Mouse (Mus musculus) right cerebral cortex, adult 18-20 months (tissue): ENCODE results near the gene Acd.

Source experiments
- DNase-seq: peaks from one replicate; pipeline ENCODE4 v3.0.0; 2022; ENCODE audit warnings: mixed read lengths

Gene Acd

DNA sequence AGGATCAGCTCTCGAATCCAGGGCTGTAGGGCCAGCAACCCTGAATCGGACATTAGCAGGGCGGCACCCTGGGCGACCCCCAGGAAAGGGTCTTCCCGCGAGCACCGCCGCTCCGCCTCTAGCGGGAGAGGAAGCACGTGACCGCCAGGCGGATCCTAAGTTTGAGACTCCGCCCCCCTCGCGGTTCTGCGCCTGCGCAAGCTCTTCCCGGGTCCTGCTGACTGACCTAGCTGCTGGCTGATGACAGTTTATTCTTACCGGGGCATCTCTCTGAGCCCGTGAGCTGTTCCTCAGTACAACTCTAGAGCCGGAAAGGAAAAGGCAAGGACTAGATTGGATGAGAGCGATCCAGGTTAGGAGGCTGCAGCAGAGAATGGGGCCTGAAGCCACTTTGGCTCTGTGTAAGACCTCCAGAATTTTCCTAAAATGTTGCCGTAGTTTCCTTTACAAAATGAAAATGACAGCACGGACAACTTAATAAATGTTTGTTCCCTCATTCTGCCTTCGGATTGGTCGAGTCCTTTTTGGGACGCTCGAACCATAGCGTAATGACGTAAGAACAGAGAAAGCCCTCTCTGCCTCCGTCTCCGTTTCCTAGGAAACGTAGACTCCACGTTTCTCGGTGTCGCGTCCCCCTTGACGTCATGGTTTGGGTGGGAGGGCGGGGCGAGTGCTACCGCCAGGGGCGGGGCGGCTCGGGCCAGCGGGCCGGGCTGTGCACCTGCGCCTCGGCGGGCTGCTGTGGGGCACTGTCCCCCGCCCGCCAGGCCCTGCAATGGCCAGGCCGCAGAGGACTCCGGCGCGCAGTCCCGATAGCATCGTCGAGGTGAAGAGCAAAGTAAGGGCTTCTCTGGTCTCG lies at the start of gene Acd, which contains the start of gene Pard6a:
Gene Acd, minus strand, starts transcription at position 137 of the 859 bp plus-strand sequence.
Gene Pard6a, plus strand, starts transcription at position 183 of the 859 bp plus-strand sequence.
- peak; percentile 95 for DNase-seq

DNA sequence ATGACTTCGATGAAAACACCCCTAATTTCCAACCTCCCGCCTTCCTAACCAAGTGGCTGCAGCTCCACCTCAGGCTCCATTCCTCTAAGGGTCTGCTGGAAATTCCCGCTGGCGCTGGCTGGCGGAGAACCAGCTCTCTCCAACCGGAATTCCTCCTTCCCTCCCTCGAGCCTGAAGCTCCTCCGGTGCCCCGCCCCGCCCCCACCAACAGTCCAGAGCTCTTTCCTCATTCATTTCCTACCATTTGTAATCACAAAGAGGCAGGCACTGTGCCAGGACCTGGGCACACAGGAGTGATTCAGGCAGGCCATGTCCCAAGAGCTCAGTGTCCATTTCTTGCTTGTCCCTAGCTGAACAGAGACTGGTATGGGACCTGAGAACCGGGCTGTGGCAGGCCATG lies 49.7 kb upstream of the Acd start:
- peak; percentile 28 for DNase-seq

DNA sequence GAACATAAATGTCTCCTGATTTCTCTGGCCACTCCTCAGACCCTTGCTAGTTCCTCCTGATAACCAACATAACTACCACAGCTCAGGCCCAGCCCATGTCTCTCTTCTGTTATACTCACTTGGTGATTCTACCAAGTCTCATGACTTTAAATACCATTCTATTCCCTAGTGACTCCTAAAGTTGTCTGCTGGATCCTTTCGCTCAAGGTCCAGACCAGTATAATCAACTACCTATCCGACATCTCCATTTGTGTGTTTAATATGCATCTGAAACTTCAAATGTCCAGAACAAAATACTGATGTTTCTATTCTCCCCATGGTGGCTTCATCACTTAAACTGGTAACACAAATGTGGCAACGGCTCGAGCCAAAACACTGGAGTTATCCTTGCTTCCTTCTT lies 42.4 kb upstream of the Acd start:
- no peak for DNase-seq

DNA sequence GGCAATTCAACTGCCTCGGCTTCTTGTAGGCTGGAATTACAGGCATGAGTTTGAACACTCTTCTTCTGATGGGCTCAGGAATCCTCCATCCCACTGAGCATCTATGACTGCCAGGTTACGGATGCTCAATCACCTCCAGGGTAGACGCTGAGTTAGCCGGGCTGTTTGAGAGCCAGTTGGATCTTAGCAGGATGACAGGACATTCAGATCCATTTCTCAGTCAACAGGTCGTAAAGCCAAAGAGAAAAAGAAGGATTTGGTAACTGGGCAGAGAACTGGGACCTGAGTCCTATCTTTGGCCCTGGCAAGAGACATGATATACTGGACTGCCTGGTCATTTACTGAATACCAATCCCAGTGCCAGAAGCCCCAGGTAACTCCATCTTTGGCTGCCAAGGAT lies 38.3 kb upstream of the Acd start:
- DNase-seq: no peak

DNA sequence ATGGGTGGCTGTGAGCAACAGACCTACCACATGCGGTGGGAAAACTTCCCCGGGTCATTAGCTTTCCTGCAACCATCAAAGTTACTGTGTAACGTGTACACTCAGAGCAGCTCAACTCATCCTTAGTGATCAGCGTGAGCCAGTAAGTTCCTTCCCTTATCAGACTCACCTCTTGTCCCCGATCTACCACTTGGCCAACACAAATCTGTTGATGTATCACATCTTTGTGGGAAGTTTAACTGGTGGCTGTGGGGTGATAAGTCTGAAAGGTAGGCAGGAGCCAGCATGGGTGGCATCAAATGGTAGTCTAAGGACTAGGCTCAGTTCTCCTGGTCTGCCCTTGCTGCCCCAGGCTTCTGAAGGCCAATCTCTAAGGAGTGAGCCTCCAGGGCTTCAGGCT lies 31.3 kb upstream of the Acd start:
- DNase-seq: no peak

DNA sequence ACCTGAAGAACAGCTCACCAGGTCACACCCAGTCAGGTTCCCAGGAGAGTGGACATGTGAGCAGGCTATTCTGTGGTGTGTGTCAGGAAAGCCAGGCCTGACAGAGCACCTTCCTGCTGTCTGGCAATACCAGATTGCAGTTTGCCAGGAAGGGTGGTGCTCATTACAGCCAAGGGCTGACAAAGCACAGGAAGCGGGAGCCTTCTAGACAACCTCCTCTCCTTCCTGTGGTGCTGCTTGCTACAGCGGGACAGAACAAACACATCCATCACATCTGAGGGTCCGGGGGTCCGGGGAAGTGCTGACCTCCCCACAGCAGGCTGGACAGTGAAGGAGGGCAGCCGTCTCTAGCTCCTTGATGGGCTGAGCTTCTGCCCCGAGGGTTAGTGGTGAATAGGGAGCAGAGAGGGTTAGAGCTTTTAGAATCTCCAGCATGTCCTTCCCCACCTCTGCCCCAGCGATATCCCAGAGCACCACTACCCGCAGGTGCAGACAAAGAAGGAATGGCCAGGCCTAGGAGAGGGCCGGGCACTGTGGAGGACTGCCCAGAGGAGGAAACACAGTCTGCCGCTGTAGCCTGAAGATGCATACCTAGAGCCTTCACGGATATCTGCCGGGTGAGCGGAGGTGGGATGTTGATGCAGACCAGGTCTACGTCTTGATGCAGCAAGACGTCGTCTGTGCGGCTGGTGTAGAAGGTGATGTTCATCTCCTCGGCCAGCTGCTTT lies 26.7 kb upstream of the Acd start:
- DNase-seq: no peak

DNA sequence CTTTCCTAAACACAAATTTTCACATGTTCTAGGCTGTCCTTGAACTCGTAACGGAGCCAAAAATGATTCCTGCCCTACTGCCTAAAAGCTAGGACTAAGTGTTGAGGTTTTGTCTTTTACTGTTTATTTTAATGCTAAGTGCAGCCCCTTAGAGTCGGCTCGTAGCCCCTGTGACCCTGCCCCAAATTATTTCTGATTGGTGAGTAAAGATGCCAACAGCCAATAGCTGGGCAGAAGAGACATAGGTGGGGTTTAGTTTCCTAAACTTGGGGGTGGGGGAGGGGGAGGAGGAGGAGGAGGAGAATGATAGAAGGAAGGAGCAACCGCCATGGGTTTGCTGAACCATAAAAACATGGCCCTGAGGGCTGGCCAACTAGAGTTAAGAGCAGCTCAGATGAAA lies 24.8 kb upstream of the Acd start:
- no peak for DNase-seq

DNA sequence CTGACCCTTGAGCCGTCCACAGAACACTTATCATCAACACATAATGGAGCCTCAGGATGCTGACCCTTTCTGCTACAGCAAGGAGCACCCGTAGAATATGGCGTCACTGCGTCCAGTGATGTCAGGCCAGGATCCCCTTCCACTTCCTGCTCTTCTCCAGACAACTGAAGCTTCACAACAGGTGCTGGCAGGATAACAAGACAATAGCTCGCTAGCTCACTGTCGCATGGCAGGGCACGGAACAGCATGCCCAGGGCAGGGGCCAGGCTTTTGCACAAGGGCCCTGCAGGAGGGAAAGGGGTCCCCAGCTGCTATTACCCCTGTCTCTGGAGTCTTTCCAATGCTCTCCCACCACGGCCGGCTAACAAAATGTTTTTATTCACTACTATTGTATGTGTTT lies 22.0 kb upstream of the Acd start:
- no peak for DNase-seq

DNA sequence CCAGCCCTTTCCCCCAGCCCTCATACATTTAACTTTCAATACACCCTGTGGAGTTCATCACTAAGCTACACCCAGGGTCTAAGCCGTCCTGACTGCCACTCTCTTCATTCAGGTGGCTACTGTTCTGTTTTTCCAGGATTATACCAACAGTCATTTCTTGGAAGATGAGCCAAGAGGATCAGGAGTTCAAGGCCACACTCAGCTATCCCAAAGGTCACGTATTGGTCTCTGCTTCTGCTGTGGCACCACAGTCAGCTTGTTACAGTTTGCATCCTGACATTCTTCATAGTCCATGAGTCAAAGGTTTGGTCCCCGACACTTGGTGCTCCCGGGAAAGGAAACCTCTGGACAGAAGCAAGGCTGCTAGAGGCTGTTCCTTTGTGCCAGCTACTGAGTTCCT lies 18.7 kb upstream of the Acd start:
- no peak for DNase-seq

DNA sequence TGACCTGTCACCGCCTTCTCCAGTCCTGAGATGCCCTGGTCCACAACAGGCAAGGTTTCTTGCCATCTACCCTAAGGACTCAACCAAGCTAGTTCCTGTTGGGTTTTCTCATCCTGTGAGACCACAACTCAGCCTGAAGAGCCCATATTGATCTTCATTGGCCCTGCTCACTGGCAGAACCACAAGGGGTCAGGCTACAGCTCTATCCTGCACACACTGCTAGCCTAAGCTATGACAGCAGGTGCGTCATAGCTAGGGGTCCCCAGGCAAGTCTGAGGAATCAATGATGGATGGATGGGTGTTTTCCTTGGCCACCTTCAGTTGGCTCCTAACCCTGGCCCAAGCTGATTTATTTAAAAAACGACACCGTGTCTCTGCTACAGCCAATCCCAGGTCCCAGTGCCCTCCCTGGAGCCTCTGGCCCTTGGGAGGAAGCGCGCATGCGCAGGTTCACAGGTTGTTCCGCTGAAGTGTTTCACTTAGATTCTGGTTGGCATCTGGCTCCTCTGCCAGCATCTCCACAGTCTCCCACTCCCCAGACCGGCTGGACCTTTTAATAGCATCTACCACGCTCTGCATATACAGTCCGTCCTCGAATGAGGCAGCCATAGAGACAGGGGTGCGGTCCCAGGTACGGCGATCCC lies 15.5 kb upstream of the Acd start:
- DNase-seq: no peak

DNA sequence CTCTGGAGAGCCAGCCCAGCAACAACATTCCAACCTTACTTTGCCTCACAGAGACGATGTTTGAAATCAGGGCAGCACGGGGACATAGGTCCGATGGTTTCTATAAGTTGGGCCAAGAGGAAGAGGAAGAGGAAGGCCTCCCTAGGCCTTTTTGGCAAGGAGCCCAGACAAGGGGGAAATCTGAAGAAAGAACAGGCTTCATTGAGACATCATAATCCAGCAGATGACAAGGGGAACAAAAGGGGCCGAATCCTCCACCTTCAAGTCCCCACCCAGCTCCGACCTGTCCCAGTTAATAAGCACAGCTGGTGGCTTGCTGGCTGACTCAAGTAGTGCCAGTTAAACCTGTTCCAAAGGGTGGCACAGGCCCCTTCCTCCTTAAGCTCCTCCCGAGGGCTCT lies 14.1 kb upstream of the Acd start:
- DNase-seq: no peak

DNA sequence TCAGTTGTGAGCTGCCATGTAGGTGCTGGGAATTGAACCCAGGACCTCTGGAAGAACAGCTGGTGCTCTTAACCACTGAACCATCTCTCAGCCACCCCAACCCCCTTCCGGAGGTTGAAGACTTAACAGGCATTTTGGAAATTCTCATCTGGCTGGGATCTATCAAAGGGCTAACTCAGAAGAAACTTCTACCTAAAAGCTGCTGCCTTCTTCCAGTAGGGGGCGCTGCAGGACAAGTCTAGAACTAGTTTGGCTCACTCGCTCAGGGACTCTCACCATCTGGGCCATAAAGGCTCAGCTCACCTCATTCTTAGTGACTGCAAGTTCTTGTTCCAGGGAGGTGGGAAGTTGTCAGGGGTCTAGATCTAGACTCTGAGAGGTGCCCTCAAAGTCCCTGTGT lies 13.2 kb upstream of the Acd start:
- peak; percentile 73 for DNase-seq

DNA sequence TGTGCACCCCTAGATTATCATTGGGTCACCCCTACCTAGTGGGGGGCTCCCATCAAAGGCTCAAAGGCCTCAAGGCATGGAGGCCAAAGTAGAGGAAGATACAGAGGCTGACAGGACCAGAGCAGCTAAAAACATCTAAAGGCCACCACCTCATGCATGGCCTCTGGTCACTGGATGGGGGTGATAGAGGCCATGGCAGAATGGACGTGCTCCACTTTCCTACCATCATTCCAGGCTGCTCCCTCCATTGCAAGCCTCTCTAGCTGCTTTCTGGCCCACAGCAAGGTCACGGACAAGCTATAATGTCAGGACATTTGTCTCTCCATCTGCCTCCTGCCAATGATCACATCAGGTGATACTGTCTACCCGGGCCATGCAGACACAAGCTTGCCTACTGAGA lies 11.4 kb upstream of the Acd start:
- DNase-seq: no peak

DNA sequence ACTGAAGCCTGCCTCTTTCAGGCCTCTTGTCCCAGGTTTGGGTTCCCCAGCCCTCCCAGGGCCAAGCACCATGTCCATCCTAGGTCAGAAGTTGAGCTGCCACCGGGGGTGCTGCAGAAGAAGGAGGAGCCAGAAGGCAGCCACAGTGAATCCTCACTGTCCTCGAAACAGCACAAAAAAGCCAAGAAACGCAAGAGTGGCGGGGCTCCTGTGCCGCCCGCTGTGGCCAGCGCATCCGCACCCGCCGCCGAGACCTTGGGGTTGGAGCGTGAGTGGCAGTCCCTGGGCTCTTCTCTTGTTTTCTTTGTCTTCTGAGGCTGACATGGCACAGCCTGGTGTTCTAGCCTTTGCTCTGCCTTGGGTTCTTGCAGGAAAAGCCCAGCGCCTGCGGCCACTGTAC lies 8.4 kb upstream of the Acd start:
- DNase-seq: no peak

DNA sequence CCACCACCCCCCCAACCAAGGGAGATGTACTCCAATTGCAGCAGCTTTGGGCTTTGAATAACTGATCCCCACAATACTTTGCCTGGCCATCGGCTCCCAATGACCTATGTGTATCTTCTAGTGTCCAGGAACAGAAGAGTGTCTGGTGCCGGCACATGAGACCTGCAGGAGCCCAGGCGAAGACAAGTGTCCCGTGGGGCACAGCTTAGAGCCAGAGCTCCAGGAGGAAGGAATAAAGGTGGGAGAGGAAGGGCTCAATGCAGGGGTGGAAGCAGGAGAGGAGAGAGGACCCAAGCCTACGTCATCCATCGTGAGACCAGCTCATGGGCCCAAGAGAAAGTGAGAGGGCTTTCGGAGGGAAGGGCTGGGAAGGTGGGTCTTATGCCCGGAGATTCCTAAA lies 7.8 kb upstream of the Acd start:
- no peak for DNase-seq

DNA sequence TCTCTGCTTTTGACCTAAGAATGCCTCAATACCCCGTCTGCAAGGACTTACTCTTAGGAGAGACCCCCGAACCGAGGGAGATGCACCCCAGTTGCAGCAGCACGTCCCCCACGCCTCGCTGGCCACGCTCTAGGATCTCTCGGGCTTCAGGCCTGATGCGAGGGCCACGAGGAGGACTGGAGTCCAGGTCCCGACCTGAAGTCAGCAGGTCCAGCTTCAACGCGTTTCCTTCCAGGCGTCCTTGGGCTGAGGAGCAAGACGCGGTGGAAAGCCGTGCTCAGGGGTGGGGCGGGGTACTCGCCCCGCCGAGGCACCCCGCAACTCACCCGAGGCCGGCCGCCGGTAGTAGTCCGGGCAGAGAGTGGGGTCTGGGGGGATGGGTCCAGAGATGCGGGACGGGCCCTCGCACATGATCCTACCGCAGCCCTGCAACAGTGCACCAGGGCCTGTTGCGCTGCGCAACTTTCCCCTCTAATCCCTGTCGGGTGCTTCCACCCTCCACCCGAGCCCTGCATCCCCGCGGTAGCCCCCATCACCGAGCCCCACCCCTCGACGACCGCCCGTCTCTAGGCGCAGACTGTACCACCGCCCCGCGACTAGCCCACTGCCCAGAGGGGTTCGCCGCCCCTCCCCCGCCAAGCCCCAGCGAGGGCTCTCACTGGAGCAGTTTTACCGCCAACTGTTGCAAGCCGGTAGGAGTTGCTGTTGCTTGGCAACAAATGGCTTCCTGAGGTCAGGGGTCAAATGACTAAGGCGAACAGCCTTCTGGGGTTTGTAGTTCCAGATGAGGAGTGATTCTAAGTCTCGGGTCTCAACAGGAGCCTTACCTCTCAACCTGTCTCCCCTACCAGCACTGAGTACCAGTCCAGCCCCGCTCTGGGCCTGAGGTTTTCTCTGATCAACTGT lies 6.8 kb upstream of the Acd start, which contains the start of the genes 4933405L10Rik and Enkd1:
Gene 4933405L10Rik, plus strand, starts transcription at position 158 of the 906 bp plus-strand sequence.
Gene Enkd1, minus strand, starts transcription at position 713 of the 906 bp plus-strand sequence.
- peak; percentile 91 for DNase-seq

DNA sequence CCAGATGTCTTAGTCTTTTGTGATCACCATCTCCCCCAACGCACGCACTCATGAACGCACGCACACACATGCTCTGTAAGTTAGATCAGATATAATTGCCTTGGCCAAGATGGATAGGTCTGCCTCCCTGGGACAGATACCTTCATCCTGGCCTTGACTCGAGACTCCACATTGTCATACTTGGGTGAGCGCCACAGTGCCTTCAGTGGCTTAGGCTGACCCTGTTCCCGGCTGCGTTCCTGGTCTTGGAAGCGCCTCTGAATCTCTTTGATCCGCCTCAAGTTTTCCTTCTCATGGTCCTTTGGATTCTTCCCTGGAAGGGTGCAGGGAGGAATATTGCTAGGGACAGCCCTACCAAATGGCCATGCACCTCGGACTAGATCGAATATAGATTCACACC lies 5.5 kb upstream of the Acd start:
- DNase-seq: no peak

DNA sequence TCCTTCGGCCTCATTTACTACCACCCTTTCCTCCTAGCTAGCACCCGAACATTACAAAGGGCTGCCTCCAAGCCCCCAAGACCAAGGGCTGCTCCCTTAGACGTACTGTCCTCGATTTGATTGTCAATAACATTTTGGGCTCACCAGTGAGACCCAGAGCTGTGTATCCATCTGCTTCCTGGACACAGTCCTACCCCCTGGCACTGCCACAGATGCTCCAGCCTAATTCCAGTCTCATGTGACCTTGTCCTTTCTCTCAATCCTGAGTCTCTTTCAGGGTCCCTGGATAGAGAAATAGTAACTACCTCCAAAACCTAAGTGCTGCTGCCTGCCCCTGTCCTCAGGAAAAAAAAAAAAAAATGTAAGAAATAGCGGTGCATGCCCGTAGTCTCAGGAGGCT lies 4.1 kb upstream of the Acd start:
- no peak for DNase-seq

DNA sequence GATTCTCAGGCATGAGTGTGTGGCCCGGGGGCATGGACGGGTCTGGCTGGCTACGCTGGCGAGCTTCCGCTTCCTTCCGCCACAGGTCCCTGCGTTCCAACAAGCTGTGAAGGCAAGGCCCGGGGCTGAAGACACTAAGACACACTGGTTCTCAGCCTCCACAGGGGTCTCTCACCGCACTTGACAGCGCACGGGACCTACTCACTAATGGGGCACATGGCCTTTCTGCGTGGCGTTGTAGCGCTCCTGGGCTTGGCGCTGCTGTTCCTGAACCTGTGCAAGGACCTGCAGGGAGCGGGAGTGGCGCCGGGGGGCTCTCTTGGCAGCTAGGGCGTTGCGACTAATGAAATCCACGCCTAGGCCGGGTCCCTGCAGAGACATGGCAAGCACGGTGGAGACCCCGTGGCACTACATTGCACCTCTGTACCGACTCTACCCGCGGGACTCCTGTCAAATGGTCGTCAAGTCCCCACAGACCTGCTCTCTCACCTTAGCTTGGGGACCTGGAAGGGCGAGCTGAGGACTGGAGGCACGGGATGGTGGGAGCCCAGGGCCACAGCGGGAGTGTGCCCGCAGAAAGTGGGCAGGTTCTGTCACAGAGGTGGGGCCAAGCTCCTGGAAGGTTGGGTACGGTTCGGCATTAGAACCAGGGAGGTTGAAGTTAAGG lies 3.4 kb upstream of the Acd start:
- no peak for DNase-seq

DNA sequence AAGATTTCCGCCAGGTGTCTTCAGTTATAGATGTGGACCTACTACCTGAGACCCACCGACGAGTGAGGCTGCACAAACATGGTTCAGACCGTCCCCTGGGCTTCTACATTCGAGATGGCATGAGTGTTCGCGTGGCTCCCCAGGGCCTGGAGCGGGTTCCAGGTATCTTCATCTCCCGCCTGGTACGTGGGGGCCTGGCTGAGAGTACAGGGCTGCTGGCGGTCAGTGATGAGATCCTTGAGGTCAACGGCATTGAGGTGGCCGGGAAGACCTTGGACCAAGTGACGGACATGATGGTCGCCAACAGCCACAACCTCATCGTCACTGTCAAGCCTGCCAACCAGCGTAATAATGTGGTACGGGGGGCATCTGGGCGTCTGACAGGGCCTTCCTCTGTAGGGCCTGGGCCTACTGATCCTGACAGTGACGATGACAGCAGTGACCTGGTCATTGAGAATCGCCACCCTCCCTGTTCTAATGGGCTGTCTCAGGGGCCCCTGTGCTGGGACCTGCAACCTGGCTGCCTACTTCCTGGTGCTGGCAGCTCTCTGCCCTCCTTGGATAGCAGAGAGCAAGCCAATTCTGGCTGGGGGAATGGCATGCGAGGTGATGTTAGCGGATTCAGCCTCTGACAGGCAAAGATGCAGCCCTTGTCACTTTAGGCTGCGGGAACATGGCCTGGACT lies 2.0 kb upstream of the Acd start:
- no peak for DNase-seq

DNA sequence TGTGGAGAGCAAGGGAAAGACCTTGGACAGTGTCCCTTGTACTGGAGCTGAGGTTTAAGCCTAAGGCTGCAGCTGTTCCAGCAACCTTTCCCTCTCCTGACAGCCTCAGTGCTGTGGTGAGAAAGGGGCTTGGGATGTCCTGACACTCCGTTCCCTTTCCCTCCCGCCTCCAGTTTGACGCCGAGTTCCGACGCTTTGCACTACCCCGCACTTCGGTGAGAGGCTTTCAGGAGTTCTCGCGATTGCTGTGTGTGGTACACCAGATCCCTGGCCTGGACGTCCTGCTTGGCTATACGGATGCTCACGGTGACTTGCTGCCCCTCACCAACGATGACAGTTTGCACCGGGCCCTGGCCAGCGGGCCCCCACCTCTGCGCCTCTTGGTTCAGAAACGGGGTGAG lies 1.1 kb upstream of the Acd start:
- DNase-seq: peak; percentile 32
